In the genomic region with DNA sequence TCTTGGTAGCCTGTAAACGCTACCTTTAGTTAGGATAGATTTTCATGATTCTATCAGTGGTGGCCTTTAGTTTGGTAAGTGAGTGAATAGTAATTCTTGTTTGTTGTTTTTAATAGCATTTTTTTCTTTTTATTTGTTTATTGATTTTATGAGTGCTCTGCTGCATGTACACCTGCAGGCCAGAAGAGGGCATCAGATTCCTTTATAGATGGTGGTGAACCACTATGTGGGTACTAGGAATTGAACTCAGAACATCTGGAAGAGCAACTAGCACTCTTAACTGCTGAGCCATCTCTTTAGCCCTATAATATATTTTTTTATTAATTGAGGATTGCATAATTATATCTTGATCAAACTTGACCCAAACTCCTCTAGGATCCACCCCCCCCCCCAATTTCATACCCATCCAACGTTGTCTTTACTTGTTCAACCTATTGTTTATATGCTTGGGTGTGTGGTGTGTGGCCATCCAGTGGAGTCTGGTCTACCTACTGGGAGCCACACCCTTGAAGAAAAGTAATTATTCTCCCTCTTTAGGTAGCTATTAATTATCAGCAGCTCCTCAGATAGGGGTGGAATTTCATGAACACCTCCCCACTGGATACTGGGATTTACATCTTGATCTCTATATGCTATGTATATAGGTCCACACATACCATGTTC, we compare ENCODE assay signal across 11 mouse cellular contexts. TPM values are rescaled to one million over a fixed set of nuclear protein-coding genes. Genes with fewer than 3 reads are reported as not detected.
A peak's percentile ranks its signal among the peaks of the same experiment; 100 is the strongest.
DNase-seq lines count a peak whose midpoint lies in the region; ATAC-seq and TF ChIP-seq lines count a peak whose summit lies in the region.
"Had no signal": no experiment of that assay in that cellular context is flagged by ENCODE, and none has a peak within 500 bp of the region (broad histone marks: within the 10 kb centered on the region; RNA-seq: fewer than 3 reads in every experiment).

No protein-coding gene starts in this region.

- H3K27me3 ChIP-seq in heart, adult 2 months (ENCODE audit: control insufficient read depth, insufficient read depth, low read length): no peaks in the 10 kb centered on the region
- no peaks in the 10 kb centered on the region for H3K27me3 ChIP-seq in lung, postnatal 0 days (replicated peaks; ENCODE audit: insufficient read depth, low read length)
- H3K27me3 ChIP-seq: hindbrain, embryonic 13.5 days had no signal

- no peaks in the 10 kb centered on the region for H3K36me3 ChIP-seq in heart, adult 2 months (ENCODE audit: control insufficient read depth, insufficient read depth, low read length)
- no peaks in the 10 kb centered on the region; the same call in 1 of the 2 replicates for H3K36me3 ChIP-seq in lung, postnatal 0 days (ENCODE audit: insufficient read depth, low read length)

- TF ChIP-seq EP300 in heart, adult 2 months (IDR thresholded peaks at IDR 0.05; ENCODE audit: insufficient read depth, low read depth, low read length): no peak
- no peak for TF ChIP-seq EP300 in lung, postnatal 0 days (IDR thresholded peaks at IDR 0.05)

- H3K79me2 ChIP-seq in heart, adult 2 months (replicated peaks; ENCODE audit: control insufficient read depth, insufficient read depth, low read length): no peaks in the 10 kb centered on the region

- peak; percentile 82 for TF ChIP-seq CTCF in heart, adult 2 months (IDR thresholded peaks at IDR 0.05)
- peak; percentile 65 for TF ChIP-seq CTCF in lung, postnatal 0 days (IDR thresholded peaks at IDR 0.05)
- TF ChIP-seq CTCF in brain, embryonic 14.5 days (IDR thresholded peaks at IDR 0.05; ENCODE audit: borderline replicate concordance, extremely low read depth, insufficient read depth, insufficient read length): peak; percentile 42; the same call in 1 of the 2 replicates

- H3K9me3 ChIP-seq in lung, postnatal 0 days (ENCODE audit: low read length): no peaks in the 10 kb centered on the region
- H3K9me3 ChIP-seq: hindbrain, embryonic 13.5 days had no signal

- TF ChIP-seq POLR2A in heart, adult 2 months (IDR thresholded peaks at IDR 0.05; ENCODE audit: insufficient read depth, low read depth, low read length): no peak
- no peak for TF ChIP-seq POLR2A in brain, embryonic 14.5 days (IDR thresholded peaks at IDR 0.05; ENCODE audit: borderline replicate concordance, extremely low read depth, insufficient read depth, insufficient read length, poor library complexity, severe bottlenecking)

- no peak for DNase-seq in heart, adult 2 months
- DNase-seq in heart, adult 9 months (ENCODE audit: low spot score in 2 of 2): no peak
- DNase-seq in lung, postnatal 0 days (ENCODE audit: low spot score): peak; percentile 33
- DNase-seq in lung, postnatal 4 days: no peak
- DNase-seq in brain, embryonic 14.5 days (ENCODE audit: low read depth): no peak
- no peak for DNase-seq in urinary bladder, postnatal 10 days (ENCODE audit: low spot score)
- no peak for DNase-seq in kidney, adult 8-10 months
- DNase-seq: cerebellum, postnatal 36 days; layer of hippocampus, adult 9-11 months had no signal

- H3K27ac ChIP-seq in heart, adult 2 months: no peak overlapping the region
- H3K27ac ChIP-seq in lung, postnatal 0 days (ENCODE audit: low read length): no peak overlapping the region
- H3K27ac ChIP-seq: hindbrain, embryonic 13.5 days had no signal

- 84% methylated on average over 2 of the region's 2 CpGs for WGBS in heart, adult 2 months
- 80% methylated on average over 2 of the region's 2 CpGs for WGBS in lung, postnatal 0 days

- H3K4me3 ChIP-seq in heart, adult 2 months: no peak overlapping the region
- no peak overlapping the region for H3K4me3 ChIP-seq in lung, postnatal 0 days (ENCODE audit: low read depth, low read length)
- H3K4me3 ChIP-seq: hindbrain, embryonic 13.5 days had no signal

- intact Hi-C loops in heart, adult 2 months (cut with DNase I): loop anchor here (5.0 kb wide), 2 partner anchors 35 to 60 kb away; partner anchors contain the start of gene St3gal6

- ATAC-seq in lung, postnatal 0 days: no peak
- peak; percentile 64; the same call in 1 of the 2 replicates for ATAC-seq in neutrophil, adult 5-6 weeks (ENCODE audit: extremely low read depth, insufficient number of reproducible peaks, low FRiP score, poor library complexity, severe bottlenecking)

- H3K4me1 ChIP-seq in heart, adult 2 months (ENCODE audit: control insufficient read depth, insufficient read depth, low read length): peaks cover 3% of the 10 kb centered on the region
- no peaks in the 10 kb centered on the region for H3K4me1 ChIP-seq in lung, postnatal 0 days (ENCODE audit: insufficient read depth, low read depth, low read length)
- H3K4me1 ChIP-seq: hindbrain, embryonic 13.5 days had no signal

- H3K4me2 ChIP-seq in lung, postnatal 0 days (replicated peaks; ENCODE audit: low read depth, low read length): no peak overlapping the region
- H3K4me2 ChIP-seq: hindbrain, embryonic 13.5 days had no signal

- no peak overlapping the region for H3K9ac ChIP-seq in heart, adult 2 months (ENCODE audit: low read depth, low read length)
- H3K9ac ChIP-seq in lung, postnatal 0 days (replicated peaks; ENCODE audit: low read depth): no peak overlapping the region
- H3K9ac ChIP-seq: hindbrain, embryonic 13.5 days had no signal

RNA-seq across cellular contexts. Expression of gene Dcbld2, which starts 53.7 kb away (rescaled TPM):
- total RNA-seq in heart, adult 2 months (2021): 10 to 100 TPM; 14.0 to 16.8 TPM
- polyA plus RNA-seq in heart, adult 2 months (2012; rRNA removed): 9.0 and 17.8 TPM in 2 replicates
- polyA plus RNA-seq in lung, postnatal 0 days (2015; fragmentation: Nextera tagmentation; extraction: Ambion mirVana): 3.3 and 4.7 TPM in 2 replicates
- polyA plus RNA-seq in brain, embryonic 14.5 days (2012; rRNA removed): 20.2 and 31.6 TPM in 2 replicates
- total RNA-seq in neutrophil, adult 5-6 weeks (2017): 0.35 and 5.5 TPM in 2 replicates
